Mouse (Mus musculus): ENCODE measurements around the gene Ell. TPM values are rescaled to one million over a fixed set of nuclear protein-coding genes. Genes with fewer than 3 reads are reported as not detected.

The Ell gene
- polyA plus RNA-seq, 1 experiment, result 12.4 TPM

DNA sequence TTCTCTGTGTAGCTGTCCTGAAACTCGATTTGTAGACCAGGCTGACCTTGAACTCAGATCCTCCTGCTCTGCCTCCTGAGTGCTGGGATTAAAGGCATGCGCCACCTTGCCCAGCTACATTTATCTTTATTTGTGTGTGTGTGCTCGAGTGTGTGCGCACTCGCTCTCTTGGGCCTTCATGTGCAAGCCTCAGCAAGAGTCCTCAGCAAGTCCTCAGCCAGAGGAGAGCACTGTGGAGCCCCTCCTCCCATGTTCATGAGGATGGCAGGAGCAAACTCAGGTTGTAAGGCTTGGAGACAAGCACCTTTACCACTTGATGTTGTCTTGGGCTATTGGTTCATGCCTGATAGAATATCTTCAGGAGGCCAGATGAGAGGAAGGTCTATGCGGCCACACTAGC, 8.5 kb downstream of the Ell start:
- H3K4me1 ChIP-seq (ENCODE audit: control insufficient read depth, insufficient read depth, low read length), result no peaks in the 10 kb centered on the region
- no peak overlapping the region for H3K27ac ChIP-seq (ENCODE audit: insufficient read depth, low read length)
- H3K9ac ChIP-seq (ENCODE audit: low read depth, poor library complexity, severe bottlenecking), result no peak overlapping the region
- H3K9me3 ChIP-seq (replicated peaks; ENCODE audit: control insufficient read depth, insufficient read depth, low read length, poor library complexity, severe bottlenecking), result no peaks in the 10 kb centered on the region
- H3K27me3 ChIP-seq (ENCODE audit: control insufficient read depth, insufficient read depth, low read length, poor library complexity, severe bottlenecking), result no peaks in the 10 kb centered on the region
- TF ChIP-seq EP300 (IDR thresholded peaks at IDR 0.05; ENCODE audit: insufficient read depth, low read depth, low read length) (no peak), POLR2A (IDR thresholded peaks at IDR 0.05; ENCODE audit: insufficient read depth, low read length) (no peak), CTCF (IDR thresholded peaks at IDR 0.05; ENCODE audit: low read depth, low read length) (no peak)
- no peaks in the 10 kb centered on the region for H3K36me3 ChIP-seq (ENCODE audit: control insufficient read depth, insufficient read depth, low read length, poor library complexity, severe bottlenecking)
- no peak overlapping the region for H3K4me3 ChIP-seq (ENCODE audit: low read depth, low read length)

DNA sequence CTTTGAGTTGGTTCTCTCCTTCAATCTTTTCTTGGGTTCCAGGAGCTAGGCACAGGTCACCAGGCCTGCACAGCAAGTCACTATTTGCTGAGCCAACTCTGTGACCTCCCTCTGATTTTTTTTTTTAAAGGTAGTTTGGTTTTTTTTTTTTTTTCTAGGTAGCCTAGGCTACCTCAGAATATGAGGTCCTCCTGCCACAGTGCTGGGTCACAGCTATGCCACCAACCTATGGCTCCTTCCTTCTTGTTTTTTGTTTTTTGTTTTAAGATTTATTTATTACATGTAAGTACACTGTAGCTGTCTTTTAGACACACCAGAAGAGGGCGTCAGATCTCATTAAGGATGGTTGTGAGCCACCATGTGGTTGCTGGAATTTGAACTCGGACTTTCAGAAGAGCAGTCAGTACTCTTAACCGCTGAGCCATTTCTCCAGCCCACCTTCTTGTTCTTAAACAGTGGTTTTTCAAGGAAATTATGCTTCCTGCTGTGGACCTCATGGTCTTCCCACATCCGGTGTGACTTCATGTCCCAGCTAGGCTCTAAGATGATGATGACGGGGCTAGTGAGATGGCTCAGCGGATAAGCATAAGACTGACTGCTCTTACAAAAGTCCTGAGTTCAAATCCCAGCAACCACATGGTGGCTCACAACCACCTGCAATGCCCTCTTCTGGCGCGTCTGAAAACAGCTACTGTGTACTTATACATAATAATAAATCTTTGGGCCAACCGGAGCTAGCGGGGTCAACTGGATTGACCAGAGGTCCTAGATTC, 10.3 kb downstream of the Ell start:
- H3K9ac ChIP-seq (ENCODE audit: low read depth, poor library complexity, severe bottlenecking), result no peak overlapping the region
- no peak overlapping the region for H3K27ac ChIP-seq (ENCODE audit: insufficient read depth, low read length)
- no peaks in the 10 kb centered on the region for H3K27me3 ChIP-seq (ENCODE audit: control insufficient read depth, insufficient read depth, low read length, poor library complexity, severe bottlenecking)
- H3K36me3 ChIP-seq (ENCODE audit: control insufficient read depth, insufficient read depth, low read length, poor library complexity, severe bottlenecking), result no peaks in the 10 kb centered on the region
- H3K4me3 ChIP-seq (ENCODE audit: low read depth, low read length), result no peak overlapping the region
- H3K4me1 ChIP-seq (ENCODE audit: control insufficient read depth, insufficient read depth, low read length), result no peaks in the 10 kb centered on the region
- TF ChIP-seq CTCF (IDR thresholded peaks at IDR 0.05; ENCODE audit: low read depth, low read length), result peak; percentile 16
- TF ChIP-seq POLR2A (IDR thresholded peaks at IDR 0.05; ENCODE audit: insufficient read depth, low read length), result no peak
- no peaks in the 10 kb centered on the region for H3K9me3 ChIP-seq (replicated peaks; ENCODE audit: control insufficient read depth, insufficient read depth, low read length, poor library complexity, severe bottlenecking)

DNA sequence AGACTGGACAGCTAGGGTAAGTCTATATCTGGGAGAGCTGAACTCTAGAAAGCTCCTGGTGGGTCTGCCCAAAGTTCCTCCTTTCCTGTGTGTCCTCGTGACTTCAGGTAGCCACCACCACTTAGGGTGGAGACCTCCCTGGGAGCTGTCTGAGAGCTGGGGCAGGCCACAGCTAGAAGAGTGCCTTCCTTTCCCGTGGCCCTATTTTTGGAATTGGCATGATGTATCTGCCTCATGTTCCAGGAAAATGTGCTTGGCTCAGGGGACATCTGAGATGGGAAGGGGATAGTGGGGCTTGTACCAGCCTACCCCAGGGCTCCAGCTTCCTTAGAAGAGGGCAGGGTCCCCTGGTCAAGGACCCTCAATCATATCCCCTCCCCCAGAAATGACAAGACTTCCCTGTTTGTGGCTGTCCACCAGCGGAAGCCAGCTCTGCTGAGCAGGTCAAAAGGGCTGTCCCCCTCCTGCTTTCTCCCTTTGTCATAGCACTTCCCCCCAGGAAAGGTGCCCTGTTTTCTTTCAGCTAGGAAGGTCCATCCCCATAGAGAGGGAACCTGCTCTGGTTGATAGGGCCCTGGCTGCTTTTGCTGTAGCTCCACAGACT, 12.4 kb downstream of the Ell start:
- Histone ChIP-seq H3K9ac (ENCODE audit: low read depth, poor library complexity, severe bottlenecking) (no peak overlapping the region), H3K4me3 (ENCODE audit: low read depth, low read length) (no peak overlapping the region), H3K4me1 (ENCODE audit: control insufficient read depth, insufficient read depth, low read length) (no peaks in the 10 kb centered on the region), H3K36me3 (ENCODE audit: control insufficient read depth, insufficient read depth, low read length, poor library complexity, severe bottlenecking) (no peaks in the 10 kb centered on the region), H3K27ac (ENCODE audit: insufficient read depth, low read length) (no peak overlapping the region), H3K9me3 (replicated peaks; ENCODE audit: control insufficient read depth, insufficient read depth, low read length, poor library complexity, severe bottlenecking) (no peaks in the 10 kb centered on the region), H3K27me3 (ENCODE audit: control insufficient read depth, insufficient read depth, low read length, poor library complexity, severe bottlenecking) (no peaks in the 10 kb centered on the region)
- TF ChIP-seq CTCF (IDR thresholded peaks at IDR 0.05; ENCODE audit: low read depth, low read length) (no peak), EP300 (IDR thresholded peaks at IDR 0.05; ENCODE audit: insufficient read depth, low read depth, low read length) (no peak), POLR2A (IDR thresholded peaks at IDR 0.05; ENCODE audit: insufficient read depth, low read length) (no peak)

DNA sequence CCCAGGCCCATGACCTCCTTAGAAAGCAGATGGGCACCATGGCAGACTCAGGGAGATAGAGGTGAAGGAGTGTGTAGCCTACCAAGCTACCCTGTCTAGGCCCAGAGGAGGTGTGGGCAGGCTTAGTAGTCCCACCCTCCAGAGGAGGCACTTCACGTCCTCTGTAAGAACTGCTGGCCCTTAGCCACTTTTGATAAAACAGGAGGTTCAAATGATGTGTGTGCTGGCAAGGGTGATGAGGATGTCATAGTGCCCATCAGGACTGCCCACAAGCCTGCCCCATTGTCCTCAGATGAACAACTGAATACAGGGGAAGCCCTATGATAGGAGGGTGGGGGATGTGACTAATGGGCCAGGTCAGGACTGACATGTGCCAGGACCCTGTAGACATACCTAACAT, 13.6 kb downstream of the Ell start:
- TF ChIP-seq POLR2A (IDR thresholded peaks at IDR 0.05; ENCODE audit: insufficient read depth, low read length) (no peak), EP300 (IDR thresholded peaks at IDR 0.05; ENCODE audit: insufficient read depth, low read depth, low read length) (no peak), CTCF (IDR thresholded peaks at IDR 0.05; ENCODE audit: low read depth, low read length) (no peak)
- Histone ChIP-seq H3K4me3 (ENCODE audit: low read depth, low read length) (no peak overlapping the region), H3K9me3 (replicated peaks; ENCODE audit: control insufficient read depth, insufficient read depth, low read length, poor library complexity, severe bottlenecking) (no peaks in the 10 kb centered on the region), H3K27ac (ENCODE audit: insufficient read depth, low read length) (no peak overlapping the region), H3K36me3 (ENCODE audit: control insufficient read depth, insufficient read depth, low read length, poor library complexity, severe bottlenecking) (no peaks in the 10 kb centered on the region), H3K9ac (ENCODE audit: low read depth, poor library complexity, severe bottlenecking) (no peak overlapping the region), H3K27me3 (ENCODE audit: control insufficient read depth, insufficient read depth, low read length, poor library complexity, severe bottlenecking) (no peaks in the 10 kb centered on the region), H3K4me1 (ENCODE audit: control insufficient read depth, insufficient read depth, low read length) (no peaks in the 10 kb centered on the region)

DNA sequence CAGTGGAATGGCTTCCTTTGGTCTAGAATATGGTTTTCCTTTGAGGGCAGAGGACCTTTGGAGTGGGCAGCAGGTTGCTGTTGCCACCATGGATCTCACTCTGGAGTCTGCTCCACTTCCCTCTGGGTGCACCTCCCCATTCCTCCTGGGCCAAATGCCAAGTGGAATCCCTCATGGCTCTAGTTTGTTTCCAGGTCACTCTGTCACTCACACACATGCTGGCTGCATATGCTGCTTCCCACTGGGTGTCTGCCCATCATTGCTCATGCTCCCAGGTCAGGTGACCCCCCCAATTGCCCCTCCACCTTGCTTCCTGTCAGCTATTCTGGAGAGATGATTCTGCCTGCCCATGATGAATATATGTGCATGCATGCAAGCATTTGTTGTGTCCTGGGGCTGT, 14.5 kb downstream of the Ell start:
- no peak overlapping the region for H3K27ac ChIP-seq (ENCODE audit: insufficient read depth, low read length)
- no peaks in the 10 kb centered on the region for H3K27me3 ChIP-seq (ENCODE audit: control insufficient read depth, insufficient read depth, low read length, poor library complexity, severe bottlenecking)
- H3K4me3 ChIP-seq (ENCODE audit: low read depth, low read length), result no peak overlapping the region
- TF ChIP-seq POLR2A (IDR thresholded peaks at IDR 0.05; ENCODE audit: insufficient read depth, low read length) (no peak), CTCF (IDR thresholded peaks at IDR 0.05; ENCODE audit: low read depth, low read length) (no peak), EP300 (IDR thresholded peaks at IDR 0.05; ENCODE audit: insufficient read depth, low read depth, low read length) (no peak)
- no peak overlapping the region for H3K9ac ChIP-seq (ENCODE audit: low read depth, poor library complexity, severe bottlenecking)
- no peaks in the 10 kb centered on the region for H3K36me3 ChIP-seq (ENCODE audit: control insufficient read depth, insufficient read depth, low read length, poor library complexity, severe bottlenecking)
- no peaks in the 10 kb centered on the region for H3K4me1 ChIP-seq (ENCODE audit: control insufficient read depth, insufficient read depth, low read length)
- H3K9me3 ChIP-seq (replicated peaks; ENCODE audit: control insufficient read depth, insufficient read depth, low read length, poor library complexity, severe bottlenecking), result no peaks in the 10 kb centered on the region

DNA sequence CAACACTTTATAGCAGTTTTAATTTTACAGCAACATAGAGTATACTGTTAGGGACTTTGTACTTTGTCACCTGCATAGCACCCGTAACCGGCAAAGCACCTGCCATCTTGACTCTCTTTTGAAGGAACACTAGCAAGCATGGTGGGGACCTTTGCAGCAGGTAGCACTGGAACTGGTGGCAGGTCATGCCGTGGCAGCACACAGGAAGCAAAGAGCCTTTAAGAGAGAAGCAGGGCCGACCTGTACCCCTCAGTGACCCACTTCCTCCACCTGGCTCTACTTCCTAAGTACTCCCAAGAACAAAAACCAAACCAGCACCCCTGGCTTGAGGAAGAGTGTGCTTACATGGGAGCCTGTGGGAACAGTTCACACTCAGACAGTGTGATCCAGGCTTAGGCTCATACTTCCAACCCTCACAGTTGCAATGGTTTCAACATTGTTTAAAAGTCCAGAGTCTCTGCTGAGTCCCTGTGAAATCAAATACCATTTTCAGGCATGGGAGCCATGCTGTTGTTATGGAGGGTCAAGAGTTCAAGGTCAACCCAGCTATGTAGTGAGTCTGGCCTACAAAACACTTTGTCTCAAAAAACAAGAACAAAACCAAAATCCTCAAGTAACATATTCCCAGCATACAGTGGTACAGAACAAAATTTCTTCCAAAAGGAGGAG, 16.0 kb downstream of the Ell start:
- no peak for TF ChIP-seq CTCF (IDR thresholded peaks at IDR 0.05; ENCODE audit: low read depth, low read length)
- no peak for TF ChIP-seq EP300 (IDR thresholded peaks at IDR 0.05; ENCODE audit: insufficient read depth, low read depth, low read length)
- TF ChIP-seq POLR2A (IDR thresholded peaks at IDR 0.05; ENCODE audit: insufficient read depth, low read length), result no peak
- Histone ChIP-seq H3K9me3 (replicated peaks; ENCODE audit: control insufficient read depth, insufficient read depth, low read length, poor library complexity, severe bottlenecking) (no peaks in the 10 kb centered on the region), H3K9ac (ENCODE audit: low read depth, poor library complexity, severe bottlenecking) (no peak overlapping the region)

More for the DNA sequence above, 16.0 kb downstream of the Ell start:
- Histone ChIP-seq H3K36me3 (ENCODE audit: control insufficient read depth, insufficient read depth, low read length, poor library complexity, severe bottlenecking) (no peaks in the 10 kb centered on the region), H3K27me3 (ENCODE audit: control insufficient read depth, insufficient read depth, low read length, poor library complexity, severe bottlenecking) (no peaks in the 10 kb centered on the region), H3K27ac (ENCODE audit: insufficient read depth, low read length) (no peak overlapping the region), H3K4me3 (ENCODE audit: low read depth, low read length) (no peak overlapping the region), H3K4me1 (ENCODE audit: control insufficient read depth, insufficient read depth, low read length) (no peaks in the 10 kb centered on the region)
